Mouse (Mus musculus) left cerebral cortex, postnatal 25 days (tissue): Measurements from ENCODE around the gene Gm8439. TPM values are rescaled to one million over a fixed set of nuclear protein-coding genes. Genes with fewer than 3 reads are reported as not detected.
A peak's percentile ranks its signal among the peaks of the same experiment; 100 is the strongest.
"Not testable (repeated sequence)": the region's sequence is repeated elsewhere in the genome, so short reads cannot be mapped to it uniquely, and the experiment has no call there.

ENCODE experiments used
- DNase-seq, 2 experiments: peaks; one replicate each; pipeline ENCODE4 v3.0.0; 2022; ENCODE audit warnings: low spot score in 2 of 2, mixed read lengths in 1 of 2
- intact Hi-C: fragments of 180-260 bp; cut with DNase I; formaldehyde crosslinking; loops from one replicate; pipeline ENCODE4 v1.15.1; 2025
- total RNA-seq, 2 experiments: library from RNA; stranded (reverse); gene quantifications; 2 replicates each; pipeline ENCODE4 v1.2.3; 2021

The Gm8439 gene
- total RNA-seq, result not detected

DNA sequence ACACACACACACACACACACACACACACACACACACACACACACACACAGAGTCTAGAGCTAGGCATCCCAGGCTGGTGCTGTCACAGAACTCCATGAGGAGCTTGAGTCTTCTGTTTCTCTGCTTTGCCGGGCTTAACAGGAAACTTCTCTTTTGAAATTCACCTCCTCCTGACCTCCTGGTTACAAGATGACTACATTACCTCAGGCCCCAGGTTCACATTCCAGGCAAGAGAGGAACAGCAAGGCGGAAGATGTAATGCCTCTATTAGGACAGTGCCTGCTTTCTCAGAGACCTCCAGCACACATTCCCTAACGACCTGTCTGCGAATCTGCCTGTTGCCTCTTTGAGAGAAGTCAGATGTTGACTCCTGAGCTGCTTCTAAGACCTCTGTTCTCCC is at the start of gene Gm8439:
Gene Gm8439 (plus strand): TSS at position 301 of the 400 bp plus-strand sequence.
- no peak for DNase-seq
- intact Hi-C loops, result loop anchor here (5.0 kb wide), 2 partner anchors 164 to 324 kb away; no protein-coding TSS in a partner anchor

DNA sequence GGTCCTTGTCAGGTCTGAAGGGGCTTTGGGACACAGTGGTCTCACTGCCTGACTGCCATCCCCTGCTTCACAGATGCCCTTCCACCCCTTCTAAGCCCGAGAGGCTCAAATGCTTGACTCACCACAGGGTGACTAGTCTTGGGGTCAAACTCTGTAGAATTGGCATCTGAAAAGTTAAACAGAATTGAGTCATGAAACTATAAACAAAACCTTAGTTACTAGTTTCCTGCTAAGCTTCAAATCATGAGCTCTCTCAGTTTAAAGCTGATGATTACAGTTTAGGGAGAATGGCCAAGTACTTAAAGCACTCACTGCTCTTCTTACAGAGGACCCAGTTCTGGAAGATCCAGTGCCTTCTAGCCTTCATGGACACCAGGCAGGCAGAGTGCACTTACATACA is 43.6 kb upstream of the Gm8439 start:
- intact Hi-C loops, result loop anchor here (10.0 kb wide), 1 partner anchor 320 kb away; no protein-coding TSS in a partner anchor
- no peak for DNase-seq

DNA sequence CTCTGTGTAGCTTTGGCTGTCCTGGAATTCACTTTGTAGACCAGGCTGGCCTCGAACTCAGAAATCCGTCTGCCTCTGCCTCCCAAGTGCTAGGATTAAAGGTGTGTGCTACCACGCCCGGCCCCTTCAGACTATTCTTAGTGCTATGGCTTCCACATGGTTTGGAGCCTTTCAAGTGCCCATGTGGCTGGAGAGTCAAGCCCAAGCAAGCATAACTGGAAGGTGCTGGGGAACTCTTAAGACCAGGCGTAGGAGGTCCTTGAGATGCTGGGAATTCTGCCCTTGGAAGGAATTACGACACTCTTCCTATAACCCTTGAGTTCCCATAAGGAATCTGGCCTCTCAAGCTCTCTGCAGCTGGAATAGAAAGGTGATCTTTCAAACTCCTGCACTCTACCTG is 32.0 kb upstream of the Gm8439 start:
- intact Hi-C loops, result no loop called here
- no peak for DNase-seq

DNA sequence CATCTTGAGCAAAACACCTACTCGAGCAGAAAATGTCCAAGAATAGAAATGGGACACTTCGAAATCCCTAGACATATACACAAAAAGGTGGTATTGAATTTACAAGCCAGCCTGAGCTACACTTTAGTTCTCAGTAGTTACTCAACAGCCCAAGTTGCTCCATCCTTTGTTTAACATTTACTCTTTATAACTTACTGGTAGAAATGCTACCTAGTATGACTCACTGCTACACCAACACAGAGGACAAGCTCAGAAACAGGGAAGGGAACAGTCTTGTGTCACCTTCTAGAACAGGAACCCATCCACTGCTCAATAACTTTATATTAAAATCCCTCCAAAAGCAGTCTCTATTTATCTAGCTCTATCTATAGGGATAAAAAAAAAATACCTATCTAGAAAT is 22.8 kb upstream of the Gm8439 start:
- DNase-seq, result peak in 1 of 2 experiments; percentile 19
- intact Hi-C loops, result no loop called here

DNA sequence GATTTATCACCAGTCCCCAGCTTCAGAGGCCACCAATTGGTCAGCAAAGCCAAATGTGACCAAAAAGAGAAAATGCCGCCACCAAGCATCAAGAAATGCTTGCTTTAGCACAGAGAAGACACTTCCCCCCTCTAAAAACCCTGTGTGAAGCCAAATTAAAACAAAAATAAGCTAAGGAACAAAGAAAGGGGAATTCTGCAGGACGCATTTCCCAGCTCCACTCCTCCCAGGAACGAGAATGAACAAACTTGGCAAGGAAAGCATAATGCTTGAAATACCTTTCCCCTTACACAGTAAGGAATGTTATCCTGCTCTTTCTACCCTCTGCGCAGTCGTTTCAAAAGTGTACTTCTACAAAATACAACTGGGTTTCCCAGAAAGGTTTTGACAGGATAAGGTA is 20.5 kb upstream of the Gm8439 start:
- DNase-seq, result no peak
- intact Hi-C loops, result no loop called here

DNA sequence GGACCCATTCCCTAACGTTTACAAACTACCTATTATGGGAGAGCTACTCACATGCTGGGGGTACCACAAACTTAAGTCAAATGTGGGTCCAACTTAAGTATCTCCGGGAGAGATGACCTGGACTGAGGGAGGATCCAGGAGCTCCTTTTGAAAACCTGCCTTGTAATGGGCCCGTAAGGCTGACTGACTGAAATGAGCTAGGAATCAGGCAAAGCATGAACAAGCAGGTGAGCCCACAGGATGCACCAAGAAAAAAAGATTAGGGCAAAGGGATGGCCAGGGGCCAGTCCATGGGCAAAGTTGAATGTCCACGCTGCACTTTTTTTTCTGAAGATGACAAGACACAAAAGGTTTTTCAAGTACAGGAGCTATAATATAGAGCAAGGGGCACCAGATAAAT is 19.5 kb upstream of the Gm8439 start:
- intact Hi-C loops, result no loop called here
- no peak for DNase-seq

DNA sequence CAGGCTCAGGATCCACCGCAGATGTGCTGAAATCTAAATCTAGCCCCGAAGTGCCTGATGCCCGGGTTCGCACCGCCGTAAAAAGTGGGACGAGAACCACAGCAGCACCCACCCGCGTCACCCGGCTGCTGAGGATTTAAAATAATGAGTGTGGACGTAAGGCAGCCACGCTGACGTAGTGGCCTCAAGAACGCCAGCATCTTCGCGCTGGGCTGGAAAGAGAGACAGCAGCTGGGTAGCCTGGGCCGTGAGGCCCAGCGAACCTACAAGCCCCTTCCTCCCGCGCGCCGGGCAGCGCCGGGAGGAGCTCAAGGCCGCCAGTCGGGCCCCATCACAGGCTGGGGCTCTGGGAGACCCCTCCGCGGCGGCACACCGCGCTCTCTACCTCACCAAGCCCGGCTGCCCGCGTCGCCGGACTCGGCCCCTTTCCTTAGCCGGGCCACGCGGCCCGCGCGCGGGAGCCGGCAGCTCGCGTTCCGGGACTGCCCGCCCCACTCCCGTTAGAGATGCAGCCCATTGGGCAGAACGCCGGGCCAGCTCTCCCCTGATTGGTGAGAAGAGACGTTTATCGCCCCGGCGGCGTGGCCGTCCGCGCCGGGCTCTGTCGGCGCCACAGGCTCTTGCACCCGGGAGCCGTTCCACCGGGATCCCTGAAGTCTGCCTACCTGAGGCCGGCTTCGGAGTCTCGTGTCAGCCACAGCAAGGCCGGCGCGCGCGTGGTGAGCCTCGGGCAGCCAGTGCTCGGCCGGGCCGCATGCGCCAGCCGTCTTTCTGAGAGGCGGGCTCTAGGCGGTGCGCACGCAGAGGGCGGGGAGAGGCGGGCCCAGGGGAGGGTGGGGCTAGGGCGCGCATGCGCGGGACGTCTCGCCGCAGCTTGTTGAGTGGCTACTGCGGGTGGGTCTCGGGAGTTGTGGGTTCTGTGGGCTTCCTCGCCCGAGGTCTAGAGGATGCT is 18.8 kb upstream of the Gm8439 start, which contains the start of gene Ctps:
Gene Ctps (minus strand): TSS at position 791 of the 952 bp plus-strand sequence.
- intact Hi-C loops, result no loop called here
- DNase-seq, result peak; percentile 95

DNA sequence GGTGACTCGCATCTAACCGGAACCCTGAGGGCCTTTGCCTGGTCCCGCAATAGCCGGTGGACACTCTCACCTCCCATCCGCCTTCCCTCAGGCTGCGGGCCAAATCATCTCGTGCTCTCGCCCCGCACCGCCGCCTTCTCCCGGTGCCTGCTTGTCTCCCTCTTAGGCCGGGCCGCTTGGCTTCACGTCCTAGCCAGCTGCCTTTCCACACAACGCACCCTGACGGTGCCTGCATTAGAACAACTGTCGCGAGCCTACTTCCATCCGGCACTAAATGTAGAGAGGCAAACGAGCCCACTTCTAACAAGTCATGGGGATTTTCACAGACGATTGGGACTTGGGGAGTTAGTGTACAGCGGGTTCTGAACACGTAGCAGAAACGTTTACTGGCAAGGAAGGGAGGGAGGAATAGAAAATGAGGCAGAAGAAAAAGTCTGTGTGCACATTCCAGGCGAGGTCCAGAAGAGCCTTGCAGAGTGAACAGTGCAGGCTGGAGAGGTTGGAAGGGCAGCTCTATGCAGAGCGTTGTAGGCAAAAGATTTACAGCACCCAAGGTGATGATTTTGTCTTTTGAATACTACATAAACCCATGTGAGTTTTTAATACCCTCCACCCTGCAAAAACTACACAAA is 18.0 kb upstream of the Gm8439 start:
- DNase-seq, result no peak
- intact Hi-C loops, result no loop called here

DNA sequence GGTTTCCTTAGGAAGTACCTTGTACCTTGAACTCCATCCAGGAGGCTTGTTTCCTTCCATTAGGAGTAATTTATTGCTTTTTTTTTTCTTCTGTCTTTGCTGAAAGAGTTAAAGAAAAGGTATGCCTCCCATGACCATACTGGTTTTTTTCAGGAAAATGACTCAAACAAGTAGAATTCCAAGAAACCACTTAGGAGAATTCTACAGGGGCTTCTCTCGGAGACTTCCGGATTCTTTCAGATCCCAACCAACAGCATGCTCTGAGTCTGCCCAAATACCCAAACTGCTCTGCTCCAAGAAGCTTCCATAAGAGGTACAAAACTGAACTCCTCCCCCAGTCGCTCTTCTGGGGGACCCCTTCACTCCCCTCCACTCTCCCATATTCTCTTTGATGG is 17.5 kb upstream of the Gm8439 start:
- no peak for DNase-seq
- intact Hi-C loops, result no loop called here

DNA sequence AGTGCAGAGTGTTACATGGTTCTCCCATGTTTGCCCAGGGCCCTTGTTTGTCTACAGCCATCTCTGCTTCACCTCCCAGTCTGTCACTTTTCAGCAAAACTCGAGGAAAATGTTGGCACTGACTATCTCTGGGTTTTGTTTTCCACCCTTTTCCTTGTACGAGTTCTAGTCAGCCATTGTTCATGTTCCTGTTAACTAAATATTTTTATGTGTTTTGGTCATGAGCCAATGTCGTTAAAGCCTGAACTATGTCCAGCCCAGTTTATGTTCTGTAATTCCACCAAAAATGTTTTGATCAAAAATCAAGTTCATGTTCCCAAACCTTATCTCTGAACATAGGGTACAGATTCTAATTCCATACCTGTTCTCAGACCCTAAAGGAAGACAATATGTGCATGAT is 16.9 kb upstream of the Gm8439 start:
- intact Hi-C loops, result no loop called here
- no peak for DNase-seq

DNA sequence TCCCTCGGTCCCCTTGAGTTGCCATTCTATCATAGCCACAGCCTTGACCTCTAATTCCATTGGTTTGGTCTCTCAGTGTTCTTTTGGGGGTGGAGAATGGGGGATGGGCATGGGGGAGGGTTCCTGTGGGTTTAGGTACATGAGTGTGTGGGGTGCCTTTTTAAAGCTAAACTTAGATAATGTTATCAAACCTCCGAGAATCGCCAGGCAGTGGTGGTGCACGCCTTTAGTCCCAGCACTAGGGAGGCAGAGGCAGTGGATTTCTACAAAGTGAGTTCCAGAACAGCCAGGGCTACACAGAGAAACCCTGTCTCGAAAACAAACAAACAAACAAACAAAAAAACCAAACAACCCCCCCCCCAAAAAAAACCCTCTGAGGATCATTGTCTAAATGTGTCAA is 7.7 kb upstream of the Gm8439 start:
- intact Hi-C loops, result no loop called here
- DNase-seq, result no peak

DNA sequence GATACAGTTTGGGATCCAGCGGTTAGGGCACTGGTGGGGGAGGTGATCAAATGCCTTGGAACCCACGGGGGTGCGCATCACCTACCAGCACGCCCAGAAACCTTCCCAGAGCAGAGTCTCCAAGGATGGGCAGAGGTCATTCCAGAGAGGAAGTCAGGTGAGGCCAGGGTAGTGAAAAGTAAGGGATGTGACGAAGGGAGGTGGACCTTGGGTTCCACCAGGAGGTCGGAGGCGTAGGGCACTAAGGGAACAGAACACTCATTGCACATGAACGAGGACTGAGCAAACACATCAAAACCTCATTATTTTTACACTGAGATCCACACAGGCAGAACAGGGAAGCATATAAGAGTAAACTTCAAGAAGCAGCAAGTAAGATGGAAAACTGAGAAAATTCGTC is 6.8 kb upstream of the Gm8439 start:
- intact Hi-C loops, result no loop called here
- no peak for DNase-seq

DNA sequence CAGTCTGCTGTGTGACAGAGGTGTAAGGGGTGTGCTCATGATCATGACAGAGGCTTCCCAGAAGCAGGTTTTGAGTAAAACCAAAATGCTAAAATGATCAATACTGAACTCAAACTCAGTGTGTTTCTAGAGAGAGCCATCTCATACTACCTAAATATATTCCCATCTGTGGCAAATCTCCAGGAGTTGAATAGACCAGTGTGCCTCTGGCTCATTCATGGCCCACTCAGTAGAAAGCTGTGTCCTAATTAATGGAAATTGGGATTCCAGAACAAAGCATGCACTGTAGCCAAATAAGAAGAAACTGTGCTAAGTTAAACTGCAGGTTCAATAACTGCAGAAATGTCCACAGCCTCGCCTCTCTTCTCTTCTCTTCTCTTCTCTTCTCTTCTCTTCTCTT is 1.6 kb upstream of the Gm8439 start:
- intact Hi-C loops, result loop anchor here (5.0 kb wide), 2 partner anchors 165 to 325 kb away; no protein-coding TSS in a partner anchor
- no peak for DNase-seq

DNA sequence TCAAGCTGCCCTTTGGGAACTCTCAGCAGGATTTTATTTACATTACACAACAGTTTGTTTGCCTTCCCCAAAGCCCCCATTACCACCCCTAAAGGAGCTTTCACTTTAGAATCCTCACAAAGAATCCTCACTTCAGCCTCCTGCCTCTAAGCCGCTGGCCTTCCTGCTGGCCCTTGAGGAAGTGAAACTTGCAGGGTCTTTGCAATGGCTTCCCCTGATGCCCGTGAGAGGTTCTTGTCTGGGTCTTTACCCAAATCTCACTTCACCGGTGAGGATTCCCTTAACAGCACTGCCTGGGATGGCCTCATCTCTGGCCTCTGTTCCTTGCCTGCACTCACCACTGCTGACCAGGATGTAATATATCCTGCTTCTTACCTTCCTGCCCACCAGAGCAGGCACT is 525 bp downstream of the Gm8439 start:
- DNase-seq, result no peak
- intact Hi-C loops, result loop anchor here (1.0 to 5.0 kb wide), 3 partner anchors 93 to 323 kb away; no protein-coding TSS in a partner anchor

DNA sequence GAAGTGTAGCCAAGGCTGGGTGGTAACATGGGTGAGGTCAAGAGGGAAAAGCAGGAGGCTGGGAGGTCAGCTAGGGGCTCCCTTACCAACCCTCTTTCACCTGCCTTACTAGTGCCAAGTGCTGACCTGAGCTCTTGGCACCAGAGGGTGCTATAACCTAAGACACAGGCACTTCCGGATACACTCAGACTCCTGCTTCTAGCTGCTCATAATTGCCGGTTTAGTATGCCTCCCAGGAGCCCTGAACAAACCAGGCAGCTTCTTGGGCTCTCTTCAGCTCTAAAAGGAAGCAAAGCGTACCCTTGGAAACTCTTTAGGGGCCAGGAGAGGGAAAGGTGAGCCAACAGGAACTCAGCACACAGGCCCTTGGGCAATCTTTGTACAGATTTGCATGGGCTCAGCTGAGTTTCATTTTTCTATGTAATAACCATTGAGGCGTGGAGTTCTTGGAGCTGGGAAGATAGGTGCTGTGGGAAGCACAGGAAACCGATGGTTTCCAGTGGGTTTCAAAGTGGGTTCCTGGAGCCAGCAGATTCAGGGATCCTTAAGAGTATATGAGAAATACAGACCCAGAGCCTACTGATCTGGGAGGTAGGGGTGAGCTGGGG is 1.4 kb downstream of the Gm8439 start:
- intact Hi-C loops, result loop anchor here (1.0 to 5.0 kb wide), 6 partner anchors 23 to 322 kb away; partner anchors contain the start of gene Cited4
- DNase-seq, result peak; percentile 72 to 81

DNA sequence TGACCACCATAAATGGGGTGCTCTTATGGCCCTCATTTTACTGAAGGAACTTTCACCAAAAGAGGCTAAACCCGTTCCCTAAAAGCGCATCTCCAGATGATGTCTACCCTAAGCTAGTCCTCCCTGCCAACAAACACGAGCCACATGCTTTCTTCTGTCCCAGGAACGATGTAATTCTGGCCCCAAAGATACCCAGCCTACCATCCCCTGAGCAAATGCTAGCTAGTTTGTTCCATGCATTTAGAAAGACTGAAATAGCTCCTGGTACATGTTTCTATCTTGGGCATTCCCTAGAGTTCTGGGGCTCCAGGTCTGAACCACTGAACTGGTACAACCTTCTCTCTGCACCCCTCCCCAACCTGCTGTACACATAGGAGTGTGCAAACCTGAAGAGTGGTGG is 2.4 kb downstream of the Gm8439 start:
- DNase-seq, result peak in 1 of 2 experiments; percentile 65
- intact Hi-C loops, result loop anchor here (1.0 to 5.0 kb wide), 3 partner anchors 22 to 301 kb away; partner anchors contain the start of gene Cited4

DNA sequence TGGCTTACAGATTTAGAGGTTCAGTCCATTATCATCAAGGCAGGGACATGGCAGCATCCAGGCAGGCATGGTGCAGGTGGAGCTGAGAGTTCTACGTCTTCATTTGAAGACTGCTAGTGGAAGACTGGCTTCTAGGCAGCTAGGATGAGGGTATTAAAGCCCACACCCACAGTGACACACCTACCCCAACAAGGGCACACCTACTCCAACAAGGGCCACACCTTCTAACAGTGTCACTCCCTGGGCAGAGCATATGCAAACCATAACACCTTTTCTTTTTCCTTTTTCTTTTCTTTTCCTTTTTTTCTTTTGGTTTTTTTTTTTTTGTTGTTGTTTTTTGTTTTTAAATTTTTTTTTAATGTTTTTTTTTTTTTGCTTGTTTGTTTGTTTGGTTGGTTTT is 7.7 kb downstream of the Gm8439 start:
- intact Hi-C loops, result not testable (repeated sequence)

DNA sequence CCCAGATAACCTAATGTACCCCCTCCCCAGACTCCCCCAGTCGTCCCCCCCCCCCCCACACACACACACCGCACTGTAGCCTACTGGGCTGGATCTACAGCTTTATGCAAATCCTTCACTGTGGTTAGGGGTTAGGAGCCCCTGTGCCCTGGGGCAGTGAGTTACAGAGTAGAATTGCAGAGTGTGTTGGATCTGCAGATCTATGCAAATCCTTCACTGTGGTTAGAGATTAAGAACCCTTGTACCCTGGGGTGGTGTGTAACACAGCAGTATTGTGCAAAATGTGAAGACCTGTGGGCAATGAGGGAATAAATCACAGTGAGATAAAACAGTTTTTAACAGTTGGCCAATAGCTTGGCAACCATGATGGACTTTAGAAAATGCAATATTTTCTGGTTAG is 10.4 kb downstream of the Gm8439 start:
- DNase-seq, result no peak
- intact Hi-C loops, result no loop called here

More for the DNA sequence above, 7.7 kb downstream of the Gm8439 start:
- not testable (repeated sequence) for DNase-seq

DNA sequence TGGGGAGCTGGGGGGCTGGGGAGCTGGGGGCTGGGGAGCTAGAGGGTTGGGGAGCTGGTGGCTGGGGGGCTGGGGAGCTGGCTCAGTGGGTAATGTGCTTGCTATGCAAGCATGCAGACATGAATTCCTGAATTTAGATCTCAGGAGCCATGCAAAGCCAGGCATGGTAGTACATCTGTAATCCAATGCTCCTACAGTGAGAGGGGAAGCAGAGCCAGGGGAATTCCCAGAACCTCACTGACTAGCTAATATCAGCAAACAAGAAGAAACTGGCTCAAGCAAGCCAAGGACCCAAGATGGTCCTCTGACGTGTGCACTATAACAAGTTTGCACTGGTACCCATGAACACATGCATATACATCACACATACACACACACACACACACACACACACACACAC is 13.2 kb downstream of the Gm8439 start:
- intact Hi-C loops, result no loop called here
- DNase-seq, result no peak

DNA sequence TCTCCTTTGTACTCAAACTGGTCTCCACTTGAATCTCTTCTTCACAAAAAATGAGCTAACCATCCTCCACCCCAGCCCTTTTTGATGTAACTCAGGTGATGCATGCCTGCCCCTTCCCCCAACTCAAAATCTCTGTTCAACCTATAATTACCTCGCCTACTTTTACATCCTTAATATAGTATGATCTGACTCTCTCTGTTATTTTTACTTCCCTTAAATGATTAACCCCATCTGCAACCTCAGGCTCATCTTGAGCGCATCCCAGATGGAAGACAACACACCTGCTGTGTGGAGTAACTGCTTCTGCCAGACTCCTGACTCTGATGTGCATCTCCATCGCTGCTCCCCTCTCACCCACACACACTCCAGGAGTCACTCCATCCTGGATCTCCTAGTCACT is 14.1 kb downstream of the Gm8439 start:
- no peak for DNase-seq
- intact Hi-C loops, result no loop called here
